Mouse (Mus musculus) macrophage (primary cell): ENCODE data around the gene Atp1b1. TPM values are rescaled to one million over a fixed set of nuclear protein-coding genes. Genes with fewer than 3 reads are reported as not detected.

Experiments used
- H3K27ac ChIP-seq: fragments of 350-480 bp; formaldehyde crosslinking; 2 replicates; pipeline ENCODE4 v1.9.0; 2021
- H3K36me3 ChIP-seq: fragments of 350-480 bp; formaldehyde crosslinking; 2 replicates; pipeline ENCODE4 v1.9.0; 2021; ENCODE audit errors: inconsistent target
- H3K4me3 ChIP-seq: fragments of 350-480 bp; formaldehyde crosslinking; 2 replicates; pipeline ENCODE4 v1.9.0; 2021; ENCODE audit errors: inconsistent target
- H3K79me2 ChIP-seq: fragments of 350-480 bp; formaldehyde crosslinking; 2 replicates; pipeline ENCODE4 v1.9.0; 2021; ENCODE audit errors: inconsistent target
- WGBS: methylation state at CpG from one replicate; pipeline ENCODE4 v1.1.7; 2026; ENCODE audit warnings: inconsistent platforms; ENCODE audit not compliant: missing documents; 5-methylcytosine and 5-hydroxymethylcytosine counted together
- polyA plus RNA-seq: library from polyadenylated mRNA; stranded (reverse); fragments of 250-400 nt; gene quantifications from 3 replicates; pipeline ENCODE4 v1.2.4, GENCODE M21; 2018; ENCODE audit warnings: inconsistent platforms

Atp1b1 gene
- polyA plus RNA-seq, 1 experiment from 2014 or later = 1.1 TPM

GRCm38 (mm10) chr1:164475895-164476294 is 17.7 kb upstream of the Atp1b1 start:
- no peak overlapping the region for H3K27ac ChIP-seq
- 92% methylated on average over 4 of the region's 4 CpGs for WGBS
- H3K79me2 ChIP-seq = no peaks in the 10 kb centered on the region
- no peak overlapping the region for H3K4me3 ChIP-seq
- H3K36me3 ChIP-seq = no peaks in the 10 kb centered on the region

DNA sequence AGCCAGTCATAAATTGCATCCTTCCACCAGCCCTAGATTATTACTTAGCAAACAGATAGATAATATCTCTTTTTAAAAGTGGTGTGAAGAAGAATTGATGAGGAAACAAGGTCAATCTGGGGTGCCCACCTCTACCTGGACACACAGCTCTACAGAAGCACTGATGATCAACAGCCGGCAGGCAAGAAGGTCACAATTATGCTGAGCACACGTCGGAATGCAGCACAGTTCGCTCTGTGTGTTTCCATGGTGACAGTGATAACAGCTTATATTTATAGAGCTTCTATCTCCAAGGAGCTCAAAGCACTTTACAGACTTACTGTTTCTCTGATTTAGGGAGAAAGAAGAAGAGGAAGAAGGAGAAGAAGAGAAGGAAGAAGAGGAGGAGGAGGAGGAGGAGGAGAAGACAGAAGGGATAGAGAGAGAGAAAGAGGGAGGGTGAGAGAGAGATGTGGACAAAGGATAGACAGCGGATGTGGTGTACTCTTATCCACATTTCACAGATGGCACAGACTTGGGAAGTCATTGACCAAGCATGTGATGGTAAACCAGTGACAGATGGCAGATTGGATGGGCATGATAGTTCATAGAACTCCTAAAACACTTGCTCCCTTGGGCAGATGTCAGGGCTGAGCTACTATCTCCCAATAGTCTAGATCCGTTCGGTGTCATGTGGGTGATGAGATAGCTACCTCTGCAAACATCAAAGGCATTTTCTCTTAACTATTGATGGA is 16.8 kb upstream of the Atp1b1 start:
- no peak overlapping the region for H3K4me3 ChIP-seq
- no peaks in the 10 kb centered on the region for H3K36me3 ChIP-seq
- H3K27ac ChIP-seq = no peak overlapping the region
- WGBS = 81% methylated on average over 7 of the region's 7 CpGs
- H3K79me2 ChIP-seq = no peaks in the 10 kb centered on the region

DNA sequence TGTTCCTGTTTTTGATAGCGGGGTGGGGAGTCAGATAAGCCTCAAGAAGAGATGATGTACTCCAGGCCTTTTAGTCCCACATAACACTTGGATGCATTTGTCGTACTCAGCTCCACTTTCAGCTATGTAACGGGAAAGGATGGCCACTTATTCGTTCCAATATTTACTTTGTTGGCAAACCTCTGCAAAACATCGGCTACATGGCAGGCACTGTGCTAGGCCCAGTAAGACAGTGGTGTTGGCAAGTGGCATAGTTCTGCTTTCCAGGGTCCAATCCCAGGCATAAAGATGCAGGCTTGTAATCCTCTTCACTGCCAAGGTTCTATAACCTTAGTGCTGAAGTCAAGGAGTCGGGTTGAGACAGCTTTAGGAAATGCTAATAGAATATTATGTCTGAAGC is 16.2 kb upstream of the Atp1b1 start:
- WGBS = 90% methylated on average over 5 of the region's 6 CpGs
- Histone ChIP-seq H3K79me2 (no peaks in the 10 kb centered on the region), H3K27ac (no peak overlapping the region), H3K4me3 (no peak overlapping the region), H3K36me3 (no peaks in the 10 kb centered on the region)

GRCm38 (mm10) chr1:164473398-164473797 is 15.2 kb upstream of the Atp1b1 start:
- Histone ChIP-seq H3K36me3 (no peaks in the 10 kb centered on the region), H3K79me2 (no peaks in the 10 kb centered on the region), H3K27ac (no peak overlapping the region), H3K4me3 (no peak overlapping the region)
- WGBS = 89% methylated on average over 7 of the region's 7 CpGs

DNA sequence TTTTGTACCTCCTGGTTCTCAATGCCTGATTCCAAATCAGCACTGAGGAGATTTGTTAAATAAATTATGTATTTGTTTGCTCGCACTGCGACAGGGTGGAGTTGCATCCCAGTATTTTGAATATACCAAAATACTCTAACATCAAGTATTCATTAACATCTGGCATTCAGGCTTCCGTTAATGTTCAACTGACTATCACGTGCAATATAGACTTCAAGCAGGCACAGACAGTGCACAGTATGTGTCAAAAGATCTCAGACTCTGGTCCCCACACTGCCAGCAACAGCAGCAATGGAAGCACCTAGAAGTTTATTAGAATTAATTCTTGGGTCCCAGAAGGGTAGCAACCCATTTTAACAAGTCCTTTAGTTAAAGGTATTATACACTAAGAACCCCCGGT is 13.5 kb upstream of the Atp1b1 start:
- Histone ChIP-seq H3K79me2 (no peaks in the 10 kb centered on the region), H3K4me3 (no peak overlapping the region), H3K27ac (no peak overlapping the region), H3K36me3 (no peaks in the 10 kb centered on the region)
- 91% methylated on average over 5 of the region's 5 CpGs for WGBS

GRCm38 (mm10) chr1:164470985-164471384 is 12.8 kb upstream of the Atp1b1 start:
- 91% methylated on average over 6 of the region's 6 CpGs for WGBS
- H3K27ac ChIP-seq = no peak overlapping the region

DNA sequence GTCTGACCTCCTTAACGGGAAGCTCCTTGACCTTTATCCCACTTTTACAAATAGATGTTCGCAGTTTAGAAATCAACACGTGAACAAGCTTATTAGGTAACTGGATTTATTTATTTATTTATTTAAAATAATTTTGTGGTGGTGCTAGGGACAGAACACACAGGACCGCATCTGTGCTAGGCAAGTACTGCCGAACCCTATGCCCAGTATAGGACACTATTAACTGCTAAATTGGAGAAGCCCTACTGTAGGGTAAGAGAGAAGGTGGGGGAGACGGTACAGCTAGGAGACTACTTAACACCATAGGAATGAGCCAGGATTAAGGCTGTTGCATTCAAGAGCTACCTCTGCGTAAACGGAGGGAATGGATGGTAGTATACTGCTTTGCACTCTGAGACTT is 10.2 kb upstream of the Atp1b1 start:
- no peak overlapping the region for H3K27ac ChIP-seq
- H3K4me3 ChIP-seq = no peak overlapping the region
- 94% methylated on average over 8 of the region's 8 CpGs for WGBS
- no peaks in the 10 kb centered on the region for H3K79me2 ChIP-seq
- H3K36me3 ChIP-seq = no peaks in the 10 kb centered on the region

More at GRCm38 (mm10) chr1:164470985-164471384, 12.8 kb upstream of the Atp1b1 start:
- Histone ChIP-seq H3K79me2 (no peaks in the 10 kb centered on the region), H3K36me3 (no peaks in the 10 kb centered on the region), H3K4me3 (no peak overlapping the region)

DNA sequence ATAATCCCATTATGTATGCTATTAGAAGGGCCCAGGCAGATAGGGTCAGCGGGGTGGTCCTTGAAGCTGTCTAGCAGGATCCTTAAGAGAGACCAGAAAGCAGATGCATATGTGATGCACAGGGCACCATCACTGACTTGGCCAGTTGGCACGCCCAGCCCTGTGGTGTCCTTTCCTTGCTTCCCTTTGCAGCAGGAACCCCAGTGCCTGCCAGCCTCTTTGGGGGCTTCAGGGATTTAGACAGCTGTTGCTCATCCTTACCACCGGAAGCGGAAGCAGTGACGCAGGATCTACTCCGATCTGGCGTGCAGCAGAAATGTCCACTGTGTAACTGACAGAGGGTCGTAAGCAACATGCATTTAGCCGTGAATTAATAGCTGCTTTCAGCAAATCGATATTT is 9.3 kb upstream of the Atp1b1 start:
- Histone ChIP-seq H3K4me3 (no peak overlapping the region), H3K27ac (no peak overlapping the region), H3K36me3 (no peaks in the 10 kb centered on the region), H3K79me2 (no peaks in the 10 kb centered on the region)
- WGBS = 90% methylated on average over 10 of the region's 10 CpGs

- 29% methylated on average over 10 of the region's 10 CpGs for WGBS
- Histone ChIP-seq H3K79me2 (no peaks in the 10 kb centered on the region), H3K27ac (no peak overlapping the region), H3K4me3 (no peak overlapping the region), H3K36me3 (no peaks in the 10 kb centered on the region)
Observed at GRCm38 (mm10) chr1:164461726-164462125, 3.6 kb upstream of the Atp1b1 start.

DNA sequence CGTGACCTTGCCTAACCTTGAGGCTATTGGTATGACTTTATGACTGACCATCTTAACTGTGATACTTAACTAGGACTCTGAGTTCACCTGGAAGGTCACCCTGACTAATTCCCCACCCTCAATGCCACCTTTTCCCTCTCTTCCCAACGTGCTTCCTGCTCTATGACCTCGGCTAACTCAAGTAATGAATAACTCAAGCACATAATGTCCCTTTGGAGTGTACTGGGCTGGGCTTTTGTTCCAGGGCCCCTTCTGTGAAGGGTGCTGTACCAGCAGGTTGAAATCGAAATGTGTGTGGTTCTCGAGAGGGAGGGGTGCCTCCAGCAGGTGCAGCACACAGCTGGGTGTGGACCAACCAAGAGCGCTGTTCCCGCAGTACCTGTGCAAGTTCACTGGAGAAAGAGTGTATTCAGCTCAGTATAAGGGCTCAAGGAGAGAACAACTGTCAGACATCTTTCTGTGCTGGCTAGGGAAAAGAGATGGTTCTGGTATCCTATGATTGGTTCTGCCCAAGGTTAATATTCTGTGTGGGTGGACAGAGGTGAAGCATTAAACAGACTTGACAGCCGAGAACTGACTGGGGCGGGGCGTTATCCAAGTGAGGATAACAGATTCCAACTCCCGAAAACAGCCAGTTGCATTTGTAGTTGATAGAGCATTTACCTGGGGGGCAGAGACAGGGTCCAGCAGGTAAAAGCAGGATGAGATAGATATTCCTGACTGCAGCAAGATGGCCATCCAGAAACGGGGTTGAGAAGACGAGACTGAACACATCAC is 3.0 kb upstream of the Atp1b1 start:
- no peak overlapping the region for H3K4me3 ChIP-seq
- H3K36me3 ChIP-seq = no peaks in the 10 kb centered on the region
- H3K79me2 ChIP-seq = no peaks in the 10 kb centered on the region
- H3K27ac ChIP-seq = no peak overlapping the region
- WGBS = 88% methylated on average over 13 of the region's 13 CpGs

GRCm38 (mm10) chr1:164459127-164459905 is 1.2 kb upstream of the Atp1b1 start:
- 38% methylated on average over 12 of the region's 12 CpGs for WGBS
- Histone ChIP-seq H3K79me2 (no peaks in the 10 kb centered on the region), H3K27ac (no peak overlapping the region)

GRCm38 (mm10) chr1:164458621-164459051 is 481 bp upstream of the Atp1b1 start:
- no peaks in the 10 kb centered on the region for H3K36me3 ChIP-seq

More at GRCm38 (mm10) chr1:164459127-164459905, 1.2 kb upstream of the Atp1b1 start:
- Histone ChIP-seq H3K4me3 (no peak overlapping the region), H3K36me3 (no peaks in the 10 kb centered on the region)

DNA sequence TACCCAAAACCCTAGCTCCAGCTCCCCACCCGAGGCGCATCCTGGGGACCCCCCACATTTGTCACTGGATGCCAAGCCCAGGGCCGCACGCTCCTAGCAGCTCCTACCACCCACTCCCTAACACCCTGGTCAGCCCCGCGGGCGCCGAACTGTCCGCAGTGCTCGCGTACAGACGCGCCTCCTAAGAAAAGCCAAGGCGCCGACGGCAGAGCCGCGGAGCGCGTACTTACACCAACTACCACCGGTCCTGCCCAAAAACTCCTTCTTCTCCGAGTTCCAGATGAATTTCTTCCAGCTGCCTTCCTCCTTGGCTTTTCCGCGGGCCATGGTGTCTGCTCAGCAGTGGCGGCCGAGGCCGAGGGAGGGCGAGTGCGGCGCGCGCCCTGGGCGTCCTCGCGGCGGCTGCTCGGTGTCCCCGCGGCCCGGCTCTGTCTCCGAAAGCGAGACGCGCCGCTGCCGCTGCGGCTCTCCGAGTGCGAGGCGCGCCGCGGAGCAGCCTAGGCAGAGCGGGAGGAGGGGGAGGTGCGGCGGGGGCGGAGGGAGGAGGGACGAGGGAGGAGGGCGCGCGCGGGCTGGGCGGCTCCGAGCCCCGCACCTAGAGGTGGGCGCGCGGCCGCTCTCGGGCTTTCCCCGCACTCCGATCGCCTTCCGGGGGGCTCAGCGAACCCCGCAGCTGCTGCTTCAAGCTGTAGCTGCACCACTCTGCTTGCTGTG is 467 bp downstream of the Atp1b1 start:
- Histone ChIP-seq H3K4me3 (no peak overlapping the region), H3K27ac (no peak overlapping the region), H3K79me2 (no peaks in the 10 kb centered on the region), H3K36me3 (no peaks in the 10 kb centered on the region)
- 2% methylated on average over 74 of the region's 76 CpGs for WGBS

More at GRCm38 (mm10) chr1:164458621-164459051, 481 bp upstream of the Atp1b1 start:
- Histone ChIP-seq H3K27ac (no peak overlapping the region), H3K4me3 (no peak overlapping the region), H3K79me2 (no peaks in the 10 kb centered on the region)
- 4% methylated on average over 22 of the region's 22 CpGs for WGBS

- H3K4me3 ChIP-seq = no peak overlapping the region
- H3K79me2 ChIP-seq = no peaks in the 10 kb centered on the region
- H3K36me3 ChIP-seq = no peaks in the 10 kb centered on the region
- WGBS = 15% methylated on average over 8 of the region's 8 CpGs
- no peak overlapping the region for H3K27ac ChIP-seq
Observed at GRCm38 (mm10) chr1:164456731-164457130, 1.4 kb downstream of the Atp1b1 start.
